Mouse (Mus musculus): ENCODE measurements at regions not wholly inside any gene's neighbourhood (a gene's known extent, or its start where the extent isn't known, plus 50 kb on each side); places are given as distances from the start of the nearest gene placed in this dataset.

GRCm38 (mm10) chr5:148454200-148454599, 54.5 kb upstream of the Slc7a1 start:
- no peak for DNase-seq

- no peak for DNase-seq
Observed at GRCm38 (mm10) chr5:148453776-148454175, 54.1 kb upstream of the Slc7a1 start.

GRCm38 (mm10) chr5:148452909-148453632, 53.4 kb upstream of the Slc7a1 start:
- DNase-seq, result no peak

GRCm38 (mm10) chr5:148451811-148452210, 52.1 kb upstream of the Slc7a1 start:
- peak; percentile 10 for DNase-seq

- DNase-seq, result peak; percentile 52
Observed at GRCm38 (mm10) chr5:148450924-148451323, 51.2 kb upstream of the Slc7a1 start.

All from kidney, adult 11 months (tissue).